Mouse (Mus musculus): ENCODE results near the gene 4930544G11Rik. TPM values are rescaled to one million over a fixed set of nuclear protein-coding genes. Genes with fewer than 3 reads are reported as not detected.

The 4930544G11Rik gene
- polyA plus RNA-seq, 1 experiment: not detected

GRCm38 (mm10) chr6:65992081-65992480, 39.7 kb downstream of the 4930544G11Rik start:
- TF ChIP-seq E2F4 (IDR thresholded peaks at IDR 0.05; ENCODE audit: insufficient read depth) (no peak), USF1 (IDR thresholded peaks at IDR 0.05; ENCODE audit: low read depth) (no peak), MYOG (IDR thresholded peaks at IDR 0.05; ENCODE audit: control insufficient read depth in 1 of 3, insufficient read depth in 1 of 3, insufficient read length in 2 of 3, low read depth in 2 of 3) (no peak), REST (IDR thresholded peaks at IDR 0.05; ENCODE audit: insufficient read depth, insufficient read length) (no peak), TCF3 (IDR thresholded peaks at IDR 0.05; ENCODE audit: insufficient read length, low read depth) (no peak)
- Histone ChIP-seq H3K79me2 (ENCODE audit: control insufficient read depth, insufficient read depth) (no peaks in the 10 kb centered on the region), H3K36me3 (ENCODE audit: control insufficient read depth, insufficient read depth) (no peaks in the 10 kb centered on the region), H3K4me3 (no peak overlapping the region), H3ac (ENCODE audit: control insufficient read depth, insufficient read length) (no peak overlapping the region), H3K4me2 (ENCODE audit: low read depth) (no peak overlapping the region), H3K27me3 (ENCODE audit: control insufficient read depth, insufficient read depth, insufficient read length) (no peaks in the 10 kb centered on the region)

GRCm38 (mm10) chr6:65998343-65998742, 45.9 kb downstream of the 4930544G11Rik start:
- Histone ChIP-seq H3ac (ENCODE audit: control insufficient read depth, insufficient read length) (no peak overlapping the region), H3K4me3 (no peak overlapping the region), H3K36me3 (ENCODE audit: control insufficient read depth, insufficient read depth) (no peaks in the 10 kb centered on the region), H3K4me2 (ENCODE audit: low read depth) (no peak overlapping the region), H3K79me2 (ENCODE audit: control insufficient read depth, insufficient read depth) (no peaks in the 10 kb centered on the region), H3K27me3 (ENCODE audit: control insufficient read depth, insufficient read depth, insufficient read length) (no peaks in the 10 kb centered on the region)
- TF ChIP-seq CEBPB (IDR thresholded peaks at IDR 0.05; ENCODE audit: insufficient read depth, poor library complexity, severe bottlenecking): no peak
- TF ChIP-seq POLR2A (IDR thresholded peaks at IDR 0.05; ENCODE audit: insufficient read length, low read depth): no peak
- no peak for TF ChIP-seq MAX (IDR thresholded peaks at IDR 0.05; ENCODE audit: low read depth)
- no peak for TF ChIP-seq TCF12 (IDR thresholded peaks at IDR 0.05; ENCODE audit: insufficient read depth, poor library complexity, severe bottlenecking)
- TF ChIP-seq TCF3 (IDR thresholded peaks at IDR 0.05; ENCODE audit: insufficient read length, low read depth): no peak
- no peak for TF ChIP-seq USF1 (IDR thresholded peaks at IDR 0.05; ENCODE audit: low read depth)
- no peak for TF ChIP-seq MYOD1 (IDR thresholded peaks at IDR 0.05; ENCODE audit: control insufficient read depth in 1 of 3, insufficient read length in 2 of 3, low read depth in 2 of 3)
- TF ChIP-seq SRF (IDR thresholded peaks at IDR 0.05; ENCODE audit: control insufficient read depth, insufficient read length, low read depth): no peak
- TF ChIP-seq E2F4 (IDR thresholded peaks at IDR 0.05; ENCODE audit: insufficient read depth): no peak
- no peak for TF ChIP-seq REST (IDR thresholded peaks at IDR 0.05; ENCODE audit: insufficient read depth, insufficient read length)
- no peak for TF ChIP-seq POLR2AphosphoS2 (IDR thresholded peaks at IDR 0.05; ENCODE audit: insufficient read length, low read depth)
- TF ChIP-seq MYOG (IDR thresholded peaks at IDR 0.05; ENCODE audit: control insufficient read depth in 1 of 3, insufficient read depth in 1 of 3, insufficient read length in 2 of 3, low read depth in 2 of 3): no peak

Other genes with a start within 250 kb of the 4930544G11Rik start
- gene Prdm5, start 173.6 kb upstream of the 4930544G11Rik start, polyA plus RNA-seq (2012; fragmentation: generic; extraction: Trizol): 11.5 TPM

Measured in myocyte (in vitro differentiated cells).